Mouse (Mus musculus): ENCODE measurements around the gene 4930535I16Rik.
"Not testable (repeated sequence)": the region's sequence is repeated elsewhere in the genome, so short reads cannot be mapped to it uniquely, and the experiment has no call there.

4930535I16Rik gene

GRCm38 (mm10) chr4:123917548-123918140 is at the start of gene 4930535I16Rik:
Gene 4930535I16Rik (minus strand): TSS chr4:123918022.
- peak; percentile 45 for DNase-seq (ENCODE audit: low read depth, low spot score)

GRCm38 (mm10) chr4:123962721-123963120 is 44.9 kb upstream of the 4930535I16Rik start:
- DNase-seq (ENCODE audit: low read depth, low spot score) = no peak

- no peak for DNase-seq (ENCODE audit: low read depth, low spot score)
Observed at GRCm38 (mm10) chr4:123960955-123961354, 43.1 kb upstream of the 4930535I16Rik start.

GRCm38 (mm10) chr4:123957891-123958290 is 40.1 kb upstream of the 4930535I16Rik start:
- DNase-seq (ENCODE audit: low read depth, low spot score) = no peak

- no peak for DNase-seq (ENCODE audit: low read depth, low spot score)
Observed at GRCm38 (mm10) chr4:123957492-123957808, 39.6 kb upstream of the 4930535I16Rik start.

- DNase-seq (ENCODE audit: low read depth, low spot score) = peak; percentile 81
Observed at GRCm38 (mm10) chr4:123956703-123957491, 39.1 kb upstream of the 4930535I16Rik start.

GRCm38 (mm10) chr4:123952059-123952458 is 34.2 kb upstream of the 4930535I16Rik start:
- no peak for DNase-seq (ENCODE audit: low read depth, low spot score)

GRCm38 (mm10) chr4:123949649-123950048 is 31.8 kb upstream of the 4930535I16Rik start:
- DNase-seq (ENCODE audit: low read depth, low spot score) = no peak

- no peak for DNase-seq (ENCODE audit: low read depth, low spot score)
Observed at GRCm38 (mm10) chr4:123948901-123949300, 31.1 kb upstream of the 4930535I16Rik start.

GRCm38 (mm10) chr4:123947149-123947548 is 29.3 kb upstream of the 4930535I16Rik start:
- DNase-seq (ENCODE audit: low read depth, low spot score) = no peak

- DNase-seq (ENCODE audit: low read depth, low spot score) = no peak
Observed at GRCm38 (mm10) chr4:123946701-123947100, 28.9 kb upstream of the 4930535I16Rik start.

- DNase-seq (ENCODE audit: low read depth, low spot score) = not testable (repeated sequence)
Observed at GRCm38 (mm10) chr4:123940878-123941277, 23.1 kb upstream of the 4930535I16Rik start.

GRCm38 (mm10) chr4:123939838-123940237 is 22.0 kb upstream of the 4930535I16Rik start:
- DNase-seq (ENCODE audit: low read depth, low spot score) = peak; percentile 77

GRCm38 (mm10) chr4:123936059-123936458 is 18.2 kb upstream of the 4930535I16Rik start:
- DNase-seq (ENCODE audit: low read depth, low spot score) = no peak

- DNase-seq (ENCODE audit: low read depth, low spot score) = no peak
Observed at GRCm38 (mm10) chr4:123934306-123934705, 16.5 kb upstream of the 4930535I16Rik start.

- DNase-seq (ENCODE audit: low read depth, low spot score) = no peak
Observed at GRCm38 (mm10) chr4:123929994-123930393, 12.2 kb upstream of the 4930535I16Rik start.

- peak; percentile 22 for DNase-seq (ENCODE audit: low read depth, low spot score)
Observed at GRCm38 (mm10) chr4:123927961-123928360, 10.1 kb upstream of the 4930535I16Rik start.

GRCm38 (mm10) chr4:123921055-123921565 is 3.3 kb upstream of the 4930535I16Rik start:
- no peak for DNase-seq (ENCODE audit: low read depth, low spot score)

- peak; percentile 96 for DNase-seq (ENCODE audit: low read depth, low spot score)
Observed at GRCm38 (mm10) chr4:123918851-123919250, 1.0 kb upstream of the 4930535I16Rik start.

GRCm38 (mm10) chr4:123916748-123917547 is 874 bp downstream of the 4930535I16Rik start, which contains the start of gene Rragc:
Gene Rragc (plus strand): TSS chr4:123917446.
- peak; percentile 99 for DNase-seq (ENCODE audit: low read depth, low spot score)

GRCm38 (mm10) chr4:123912431-123912830 is 5.4 kb downstream of the 4930535I16Rik start:
- no peak for DNase-seq (ENCODE audit: low read depth, low spot score)

GRCm38 (mm10) chr4:123911503-123911902 is 6.3 kb downstream of the 4930535I16Rik start:
- DNase-seq (ENCODE audit: low read depth, low spot score) = no peak

All from R1 (cell line).